Mouse (Mus musculus) heart, postnatal 14 days (tissue): ENCODE measurements around the gene Ccnl1. TPM values are rescaled to one million over a fixed set of nuclear protein-coding genes. Genes with fewer than 3 reads are reported as not detected.

ENCODE experiments used
- DNase-seq, 2 experiments: peaks; one replicate each; pipeline ENCODE4 v3.0.0; 2021 to 2022
- intact Hi-C: fragments of 180-260 bp; cut with DNase I; formaldehyde crosslinking; loops from one replicate; pipeline ENCODE4 v1.15.1; 2025
- total RNA-seq, 2 experiments: library from RNA; stranded (reverse); gene quantifications; 2 replicates each; pipeline ENCODE4 v1.2.3; 2021

Gene Ccnl1
- total RNA-seq, 2 experiments from 2014 or later: 33.6 TPM

- DNase-seq: no peak
- intact Hi-C loops: no loop called here
Measured at GRCm38 (mm10) chr3:65962270-65962930, 4.4 kb upstream of the Ccnl1 start.

- intact Hi-C loops: no loop called here
- DNase-seq: no peak
Measured at GRCm38 (mm10) chr3:65960291-65960945, 2.4 kb upstream of the Ccnl1 start.

GRCm38 (mm10) chr3:65959416-65960001 lies 1.5 kb upstream of the Ccnl1 start:
- intact Hi-C loops: loop anchor here (10.0 kb wide), 1 partner anchor 565 kb away; the partner anchor contains the start of gene Ssr3
- DNase-seq: no peak

- DNase-seq: peak in 1 of 2 experiments; percentile 25
Measured at GRCm38 (mm10) chr3:65958840-65959185, 764 bp upstream of the Ccnl1 start.

GRCm38 (mm10) chr3:65957271-65958101 lies 563 bp downstream of the Ccnl1 start:
- intact Hi-C loops: loop anchor here (1.0 to 10.0 kb wide), 3 partner anchors 17 to 563 kb away; partner anchors contain the start of gene Ssr3
- DNase-seq: peak; percentile 64 to 66

More at GRCm38 (mm10) chr3:65958840-65959185, 764 bp upstream of the Ccnl1 start:
- intact Hi-C loops: loop anchor here (1.0 to 10.0 kb wide), 2 partner anchors 15 to 564 kb away; partner anchors contain the start of gene Ssr3

- no peak for DNase-seq
- intact Hi-C loops: loop anchor here (10.0 kb wide), 1 partner anchor 560 kb away; the partner anchor contains the start of gene Ssr3
Measured at GRCm38 (mm10) chr3:65954499-65955391, 3.3 kb downstream of the Ccnl1 start.

GRCm38 (mm10) chr3:65950831-65951365 lies 7.2 kb downstream of the Ccnl1 start:
- intact Hi-C loops: loop anchor here (10.0 kb wide), 1 partner anchor 556 kb away; the partner anchor contains the start of gene Ssr3
- no peak for DNase-seq

- intact Hi-C loops: loop anchor here (10.0 kb wide), 1 partner anchor 556 kb away; the partner anchor contains the start of gene Ssr3
- DNase-seq: no peak
Measured at GRCm38 (mm10) chr3:65950304-65950703, 7.7 kb downstream of the Ccnl1 start.

GRCm38 (mm10) chr3:65945277-65945932 lies 12.6 kb downstream of the Ccnl1 start:
- intact Hi-C loops: no loop called here
- DNase-seq: no peak

GRCm38 (mm10) chr3:65944713-65945112 lies 13.3 kb downstream of the Ccnl1 start:
- intact Hi-C loops: no loop called here
- DNase-seq: no peak

GRCm38 (mm10) chr3:65943453-65943852 lies 14.6 kb downstream of the Ccnl1 start:
- intact Hi-C loops: no loop called here
- no peak for DNase-seq

- DNase-seq: no peak
Measured at GRCm38 (mm10) chr3:65941052-65941451, 17.0 kb downstream of the Ccnl1 start.

GRCm38 (mm10) chr3:65938211-65938610 lies 19.8 kb downstream of the Ccnl1 start:
- intact Hi-C loops: loop anchor here (2.0 kb wide), 1 partner anchor 53 kb away; no protein-coding TSS in a partner anchor
- DNase-seq: no peak

More at GRCm38 (mm10) chr3:65941052-65941451, 17.0 kb downstream of the Ccnl1 start:
- intact Hi-C loops: no loop called here

GRCm38 (mm10) chr3:65936384-65936783 lies 21.7 kb downstream of the Ccnl1 start:
- no peak for DNase-seq
- intact Hi-C loops: no loop called here

- intact Hi-C loops: no loop called here
- DNase-seq: no peak
Measured at GRCm38 (mm10) chr3:65935153-65935552, 22.9 kb downstream of the Ccnl1 start.

- peak; percentile 44 to 65 for DNase-seq
- intact Hi-C loops: loop anchor here (5.0 kb wide), 2 partner anchors 551 to 946 kb away; no protein-coding TSS in a partner anchor
Measured at GRCm38 (mm10) chr3:65933726-65934125, 24.3 kb downstream of the Ccnl1 start.

- DNase-seq: no peak
Measured at GRCm38 (mm10) chr3:65931542-65931941, 26.5 kb downstream of the Ccnl1 start.

GRCm38 (mm10) chr3:65930636-65931035 lies 27.4 kb downstream of the Ccnl1 start:
- intact Hi-C loops: loop anchor here (5.0 kb wide), 2 partner anchors 548 to 943 kb away; no protein-coding TSS in a partner anchor
- DNase-seq: no peak

More at GRCm38 (mm10) chr3:65931542-65931941, 26.5 kb downstream of the Ccnl1 start:
- intact Hi-C loops: loop anchor here (5.0 kb wide), 2 partner anchors 549 to 944 kb away; no protein-coding TSS in a partner anchor
